Mouse (Mus musculus) left cerebral cortex, postnatal 14 days (tissue): ENCODE measurements around the gene Peli1. TPM values are rescaled to one million over a fixed set of nuclear protein-coding genes. Genes with fewer than 3 reads are reported as not detected.
"Not testable (repeated sequence)": the region's sequence is repeated elsewhere in the genome, so short reads cannot be mapped to it uniquely, and the experiment has no call there.

Experiments used
- DNase-seq, 2 experiments: peaks; one replicate each; pipeline ENCODE4 v3.0.0; 2021 to 2022; ENCODE audit warnings: low spot score in 2 of 2, mixed read lengths in 1 of 2
- intact Hi-C: fragments of 180-260 bp; cut with DNase I; formaldehyde crosslinking; loops from one replicate; pipeline ENCODE4 v1.15.1; 2025
- total RNA-seq, 2 experiments: library from RNA; stranded (reverse); gene quantifications; 2 replicates each; pipeline ENCODE4 v1.2.3; 2021

The Peli1 gene
- total RNA-seq, 2 experiments from 2014 or later = 46.7 to 47.0 TPM

DNA sequence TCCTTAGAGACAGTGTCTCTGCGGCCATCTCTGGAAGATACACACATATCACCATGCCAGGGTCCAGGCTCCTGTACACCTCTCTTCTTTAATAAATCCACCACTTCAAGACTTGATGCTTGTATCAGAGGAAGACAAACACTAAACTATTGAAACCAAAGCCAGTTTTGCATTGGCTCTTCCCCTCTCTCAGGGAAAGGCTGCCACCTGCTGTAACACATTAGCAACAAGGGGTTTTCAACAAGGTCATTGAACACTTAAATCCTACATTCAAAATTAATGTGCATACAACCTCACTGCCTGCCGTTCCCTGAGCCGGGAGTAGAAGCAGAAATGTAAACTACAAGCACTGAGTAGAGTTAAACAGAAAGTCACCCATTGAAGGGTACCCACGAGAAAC, 87.3 kb downstream of the Peli1 start:
- peak; percentile 46 to 49 for DNase-seq
- intact Hi-C loops = loop anchor here (2.0 to 5.0 kb wide), 3 partner anchors 86 to 386 kb away; partner anchors contain the start of gene Peli1

DNA sequence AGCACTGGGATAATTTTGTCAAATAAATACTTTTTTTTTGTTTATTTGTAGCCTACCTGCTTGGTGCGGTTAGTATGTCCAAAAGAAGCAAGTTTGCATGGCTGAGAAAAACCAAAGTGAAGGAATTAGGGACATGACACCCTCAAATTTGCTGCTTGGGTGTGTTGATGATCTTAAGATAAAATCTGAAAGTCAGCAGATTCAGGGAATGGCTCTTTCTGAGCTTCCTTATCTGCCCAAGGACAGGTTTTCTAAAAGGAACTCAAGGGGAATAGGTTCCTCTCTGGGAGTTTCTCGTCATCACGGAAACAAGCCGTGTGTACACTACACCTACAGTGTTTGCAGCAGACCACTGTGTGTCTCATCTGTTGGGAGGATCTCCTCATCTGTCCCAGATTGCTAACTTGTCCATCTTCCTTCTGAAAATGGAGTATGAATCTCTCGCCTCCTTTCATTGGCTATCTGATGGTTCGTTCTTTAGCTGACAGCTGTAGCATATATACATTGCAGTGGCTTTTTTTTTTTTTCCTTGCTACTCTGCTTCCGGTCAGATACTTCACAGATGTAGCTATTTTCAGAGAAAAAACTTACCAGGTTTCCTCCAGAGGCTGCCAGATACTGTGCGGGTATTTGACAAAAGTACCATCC, 88.0 kb downstream of the Peli1 start:
- DNase-seq = no peak
- intact Hi-C loops = loop anchor here (2.0 to 5.0 kb wide), 3 partner anchors 87 to 387 kb away; partner anchors contain the start of gene Peli1

DNA sequence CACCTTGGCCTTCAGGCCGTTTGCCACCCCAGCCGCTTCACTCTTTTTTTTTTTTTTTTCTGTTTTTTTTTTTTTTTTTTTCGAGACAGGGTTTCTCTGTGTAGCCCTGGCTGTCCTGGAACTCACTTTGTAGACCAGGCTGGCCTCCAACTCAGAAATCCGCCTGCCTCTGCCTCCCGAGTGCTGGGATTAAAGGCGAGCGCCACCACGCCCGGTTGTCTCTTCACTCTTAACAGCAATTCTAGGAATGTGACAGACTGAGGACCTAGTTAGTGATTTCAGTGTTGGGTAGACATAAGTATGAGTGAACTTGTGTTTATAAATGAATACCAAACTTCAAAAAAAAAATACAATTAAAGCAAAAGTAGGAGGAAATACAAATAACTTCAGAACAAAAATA, 88.8 kb downstream of the Peli1 start:
- intact Hi-C loops = loop anchor here (2.0 to 5.0 kb wide), 3 partner anchors 88 to 388 kb away; partner anchors contain the start of gene Peli1
- not testable (repeated sequence) for DNase-seq

DNA sequence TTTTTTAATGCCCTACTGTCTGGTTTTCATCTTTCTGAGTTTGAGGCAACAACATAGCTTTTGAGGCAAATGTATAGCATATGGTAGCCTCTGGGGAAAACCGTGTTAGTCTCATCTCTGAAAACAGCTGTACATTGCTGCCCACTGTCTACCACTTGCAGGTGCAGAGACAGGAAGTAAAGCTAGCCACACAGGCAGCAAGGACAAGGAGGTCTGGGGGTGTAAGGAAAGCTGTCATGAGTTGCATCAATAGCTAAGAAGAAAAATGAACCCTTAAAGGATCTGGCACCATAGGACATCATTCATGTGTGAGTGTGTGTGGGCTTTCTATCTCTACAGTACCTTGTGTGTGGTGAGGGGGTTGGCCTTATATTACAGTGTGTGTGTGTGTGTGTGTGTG, 89.6 kb downstream of the Peli1 start:
- DNase-seq = no peak
- intact Hi-C loops = no loop called here

DNA sequence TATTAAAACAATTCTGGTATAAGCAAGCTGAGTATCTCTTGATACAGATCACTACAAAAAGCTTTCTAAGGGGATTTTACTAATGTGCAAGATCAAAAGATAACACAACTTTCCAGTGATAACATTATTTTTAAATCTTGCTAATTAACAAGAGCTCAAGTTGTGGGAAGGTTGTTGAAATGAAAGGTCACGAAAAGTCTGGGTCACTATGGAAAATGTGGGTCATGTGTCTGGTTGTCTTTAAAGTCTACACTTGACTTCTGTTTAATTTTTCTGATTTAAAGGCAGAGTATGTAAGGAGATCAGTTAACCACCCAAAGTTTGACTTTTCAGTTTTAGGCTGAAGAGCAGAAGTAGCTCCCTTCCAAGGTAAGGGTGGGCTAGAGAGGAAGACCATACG, 90.5 kb downstream of the Peli1 start:
- DNase-seq = no peak
- intact Hi-C loops = no loop called here

DNA sequence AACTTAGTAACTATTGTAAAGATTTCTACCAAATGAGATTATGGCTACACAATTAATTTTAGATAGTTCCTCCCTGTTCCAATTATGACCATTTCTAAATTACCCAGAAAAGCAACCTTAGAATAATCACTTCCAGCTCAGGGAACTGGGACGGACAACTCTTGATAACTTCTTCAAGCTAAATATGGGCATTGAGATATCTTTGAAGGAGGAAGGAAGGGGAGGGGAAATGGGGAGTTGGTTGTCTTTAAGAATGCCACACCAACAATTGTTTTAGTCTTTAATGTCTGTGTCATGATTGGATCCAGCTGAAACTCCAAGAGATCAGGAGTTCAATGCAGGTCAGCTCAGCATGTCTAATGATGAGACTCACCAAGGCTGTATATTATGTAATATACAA, 91.6 kb downstream of the Peli1 start:
- no peak for DNase-seq
- intact Hi-C loops = no loop called here

DNA sequence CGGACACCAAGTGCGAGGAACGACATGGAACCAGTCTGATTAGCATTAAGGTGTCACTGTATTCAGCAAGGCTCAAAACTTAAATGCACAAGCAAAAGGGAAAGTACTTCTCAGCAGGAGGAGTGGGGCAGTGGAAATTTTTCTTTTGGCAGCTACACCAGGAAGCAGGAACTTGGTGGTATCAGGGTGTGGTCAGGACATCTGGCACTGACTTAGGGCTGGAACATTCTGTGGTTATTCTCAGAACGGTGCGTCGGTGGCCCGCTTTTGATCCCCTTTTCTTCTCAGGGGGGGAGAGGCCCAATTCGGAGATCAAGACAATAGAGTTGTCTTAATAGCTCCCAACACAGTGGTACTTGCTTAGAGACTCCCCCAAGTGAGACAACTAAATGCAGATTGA, 100.7 kb downstream of the Peli1 start:
- DNase-seq, intact Hi-C loops: not testable (repeated sequence)

DNA sequence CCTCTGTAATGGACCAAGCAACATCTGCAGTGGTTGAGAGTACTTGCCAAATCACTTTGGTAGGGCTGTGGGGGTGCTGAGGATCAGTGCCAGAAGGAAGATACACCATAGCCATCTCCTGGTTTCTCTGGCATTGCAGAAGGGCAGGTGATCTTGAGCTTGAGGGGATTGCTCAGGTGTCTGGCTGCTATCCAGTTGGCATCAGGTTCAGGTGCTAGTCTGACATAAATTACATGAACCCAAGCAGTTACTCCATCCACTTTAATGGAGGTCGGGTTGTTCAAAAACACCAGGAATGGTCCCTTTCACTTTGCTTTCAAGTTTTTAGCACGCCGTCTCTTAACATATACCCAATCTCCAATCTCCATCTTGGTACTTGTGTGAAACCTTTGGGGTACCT, 103.8 kb downstream of the Peli1 start:
- intact Hi-C loops = no loop called here
- no peak for DNase-seq

Other genes starting within 250 kb of the Peli1 start
- gene Vps54, start 148.0 kb downstream of the Peli1 start, total RNA-seq = 10 to 100 TPM; 27.0 to 27.4 TPM